ENCODE assay signal across 23 mouse cellular contexts in genomic region chr2:110373186-110373585, GRCm38 (mm10). TPM values are rescaled to one million over a fixed set of nuclear protein-coding genes. Genes with fewer than 3 reads are reported as not detected.
DNase-seq lines count a peak whose midpoint lies in the region; ATAC-seq and TF ChIP-seq lines count a peak whose summit lies in the region.
"Had no signal": no experiment of that assay in that cellular context is flagged by ENCODE, and none has a peak within 500 bp of the region (broad histone marks: within the 10 kb centered on the region; RNA-seq: fewer than 3 reads in every experiment).

No protein-coding gene starts in this region.

- H3K36me3 ChIP-seq in embryonic facial prominence, embryonic 14.5 days (ENCODE audit: control insufficient read depth, insufficient read depth, low read length) = no peaks in the 10 kb centered on the region
- H3K36me3 ChIP-seq in embryonic facial prominence, embryonic 10.5 days (replicated peaks) = no peaks in the 10 kb centered on the region
- H3K36me3 ChIP-seq in lung, embryonic 14.5 days (ENCODE audit: insufficient read depth) = no peaks in the 10 kb centered on the region
- H3K36me3 ChIP-seq in stomach, embryonic 16.5 days (ENCODE audit: control insufficient read depth, insufficient read depth, low read length) = no peaks in the 10 kb centered on the region
- no peaks in the 10 kb centered on the region for H3K36me3 ChIP-seq in stomach, postnatal 0 days (ENCODE audit: control insufficient read depth, insufficient read depth, low read length)
- H3K36me3 ChIP-seq: G1E; heart, embryonic 15.5 days; hindbrain, embryonic 13.5 days had no signal

- no peaks in the 10 kb centered on the region for H3K27me3 ChIP-seq in embryonic facial prominence, embryonic 14.5 days (replicated peaks; ENCODE audit: control insufficient read depth, insufficient read depth, low read length)
- no peaks in the 10 kb centered on the region for H3K27me3 ChIP-seq in embryonic facial prominence, embryonic 10.5 days (replicated peaks; ENCODE audit: low read depth, poor library complexity, severe bottlenecking)
- H3K27me3 ChIP-seq in lung, embryonic 14.5 days (ENCODE audit: insufficient read depth, low read length) = no peaks in the 10 kb centered on the region
- no peaks in the 10 kb centered on the region for H3K27me3 ChIP-seq in stomach, embryonic 16.5 days (ENCODE audit: control insufficient read depth, insufficient read depth, low read length)
- no peaks in the 10 kb centered on the region for H3K27me3 ChIP-seq in stomach, postnatal 0 days (ENCODE audit: control insufficient read depth, insufficient read depth, low read length)
- H3K27me3 ChIP-seq: forebrain, embryonic 13.5 days; heart, embryonic 15.5 days; hindbrain, embryonic 13.5 days had no signal

- DNase-seq in embryonic facial prominence, embryonic 14.5 days (ENCODE audit: low spot score) = peak; percentile 75
- no peak for DNase-seq in embryonic facial prominence, embryonic 10.5 days (ENCODE audit: low spot score)
- DNase-seq in lung, embryonic 14.5 days = peak; percentile 27
- no peak for DNase-seq in lung, adult 18-20 months
- no peak for DNase-seq in stomach, postnatal 0 days (ENCODE audit: low spot score)
- DNase-seq in kidney, postnatal 36 days = no peak
- no peak for DNase-seq in thymus, postnatal 36 days
- DNase-seq: adrenal gland, adult 2 months; adrenal gland, postnatal 25 days; B cell, adult 2 months; cerebellum, adult 2 months; cerebellum, postnatal 10 days; gastrocnemius, postnatal 10 days; heart, adult 2 months; heart, postnatal 14 days had no signal

- ATAC-seq in embryonic facial prominence, embryonic 14.5 days (ENCODE audit: low read depth) = peak; percentile 30; the same call in 1 of the 2 replicates
- no peak for ATAC-seq in lung, embryonic 14.5 days (ENCODE audit: insufficient read depth)
- no peak; the same call in 1 of the 2 replicates for ATAC-seq in stomach, embryonic 16.5 days (ENCODE audit: insufficient read depth, low FRiP score)
- ATAC-seq in stomach, postnatal 0 days (ENCODE audit: low FRiP score, low TSS enrichment) = no peak
- ATAC-seq: CD4-positive, CD25-positive, alpha-beta regulatory T cell, adult 4 months; forebrain, embryonic 13.5 days; hindbrain, postnatal 0 days had no signal

- H3K9me3 ChIP-seq in embryonic facial prominence, embryonic 14.5 days (ENCODE audit: control insufficient read depth, low read length) = no peaks in the 10 kb centered on the region
- no peaks in the 10 kb centered on the region for H3K9me3 ChIP-seq in embryonic facial prominence, embryonic 10.5 days
- H3K9me3 ChIP-seq in lung, embryonic 14.5 days (ENCODE audit: low read depth, low read length) = no peaks in the 10 kb centered on the region
- H3K9me3 ChIP-seq in stomach, embryonic 16.5 days (replicated peaks; ENCODE audit: control insufficient read depth, low read length) = no peaks in the 10 kb centered on the region
- H3K9me3 ChIP-seq in stomach, postnatal 0 days (ENCODE audit: control insufficient read depth, low read length) = no peaks in the 10 kb centered on the region
- H3K9me3 ChIP-seq: forebrain, embryonic 13.5 days; G1E; heart, embryonic 15.5 days; hindbrain, embryonic 13.5 days had no signal

- TF ChIP-seq CTCF in lung, embryonic 14.5 days (IDR thresholded peaks at IDR 0.05; ENCODE audit: low read depth) = no peak
- TF ChIP-seq CTCF in stomach, postnatal 0 days (IDR thresholded peaks at IDR 0.05; ENCODE audit: low read depth) = no peak

- H3K4me3 ChIP-seq in embryonic facial prominence, embryonic 14.5 days (ENCODE audit: low read depth, low read length) = no peak overlapping the region
- H3K4me3 ChIP-seq in embryonic facial prominence, embryonic 10.5 days = no peak overlapping the region
- H3K4me3 ChIP-seq in lung, embryonic 14.5 days (ENCODE audit: low read depth, low read length) = no peak overlapping the region
- H3K4me3 ChIP-seq in stomach, embryonic 16.5 days (replicated peaks; ENCODE audit: low read length) = no peak overlapping the region
- H3K4me3 ChIP-seq in stomach, postnatal 0 days (ENCODE audit: low read depth, low read length) = no peak overlapping the region
- H3K4me3 ChIP-seq: forebrain, embryonic 13.5 days; heart, adult 2 months; heart, embryonic 15.5 days; hindbrain, embryonic 13.5 days had no signal

- 36% methylated on average over 2 of the region's 2 CpGs for WGBS in embryonic facial prominence, embryonic 14.5 days
- WGBS in embryonic facial prominence, embryonic 10.5 days = 53% methylated on average over 2 of the region's 2 CpGs
- WGBS in lung, embryonic 14.5 days = 44% methylated on average over 2 of the region's 2 CpGs
- WGBS in stomach, embryonic 16.5 days = 52% methylated on average over 2 of the region's 2 CpGs
- 51% methylated on average over 2 of the region's 2 CpGs for WGBS in stomach, postnatal 0 days

- no peak overlapping the region for H3K27ac ChIP-seq in embryonic facial prominence, embryonic 14.5 days (replicated peaks; ENCODE audit: low read depth, low read length)
- H3K27ac ChIP-seq in embryonic facial prominence, embryonic 10.5 days (replicated peaks) = no peak overlapping the region
- H3K27ac ChIP-seq in lung, embryonic 14.5 days (ENCODE audit: low read depth) = peak overlapping the region; percentile 18; the same call in 1 of the 2 replicates
- H3K27ac ChIP-seq in stomach, embryonic 16.5 days (ENCODE audit: low read length) = 0 out of 2 replicates have a peak overlapping the region, but pooled peaks have one; percentile 6
- H3K27ac ChIP-seq in stomach, postnatal 0 days (replicated peaks) = no peak overlapping the region
- H3K27ac ChIP-seq: forebrain, embryonic 13.5 days; heart, adult 2 months; heart, embryonic 15.5 days; hindbrain, embryonic 13.5 days; hindbrain, postnatal 0 days had no signal

- no peak overlapping the region for H3K9ac ChIP-seq in embryonic facial prominence, embryonic 14.5 days (ENCODE audit: low read depth, low read length)
- no peak overlapping the region for H3K9ac ChIP-seq in lung, embryonic 14.5 days
- H3K9ac ChIP-seq in stomach, embryonic 16.5 days (ENCODE audit: low read length) = no peak overlapping the region
- H3K9ac ChIP-seq in stomach, postnatal 0 days (ENCODE audit: low read length) = no peak overlapping the region
- H3K9ac ChIP-seq: forebrain, embryonic 13.5 days; heart, embryonic 15.5 days; hindbrain, embryonic 13.5 days had no signal

- peaks cover 3% of the 10 kb centered on the region for H3K4me1 ChIP-seq in embryonic facial prominence, embryonic 14.5 days (ENCODE audit: control insufficient read depth, insufficient read depth, low read length)
- no peaks in the 10 kb centered on the region; the same call in 1 of the 2 replicates for H3K4me1 ChIP-seq in embryonic facial prominence, embryonic 10.5 days
- H3K4me1 ChIP-seq in lung, embryonic 14.5 days (ENCODE audit: insufficient read depth) = no peaks in the 10 kb centered on the region
- H3K4me1 ChIP-seq in stomach, embryonic 16.5 days (ENCODE audit: control insufficient read depth, insufficient read depth, low read length) = no peaks in the 10 kb centered on the region
- H3K4me1 ChIP-seq in stomach, postnatal 0 days (replicated peaks; ENCODE audit: control insufficient read depth, insufficient read depth) = no peaks in the 10 kb centered on the region
- H3K4me1 ChIP-seq: heart, embryonic 15.5 days; hindbrain, embryonic 13.5 days had no signal

- no peak for TF ChIP-seq EP300 in stomach, postnatal 0 days (optimal IDR thresholded peaks at IDR 0.05)

- H3K4me2 ChIP-seq in embryonic facial prominence, embryonic 14.5 days (ENCODE audit: low read depth, low read length) = no peak overlapping the region
- no peak overlapping the region for H3K4me2 ChIP-seq in lung, embryonic 14.5 days
- H3K4me2 ChIP-seq in stomach, embryonic 16.5 days (ENCODE audit: low read depth, low read length) = no peak overlapping the region
- no peak overlapping the region for H3K4me2 ChIP-seq in stomach, postnatal 0 days (replicated peaks; ENCODE audit: low read depth)
- H3K4me2 ChIP-seq: forebrain, embryonic 13.5 days; heart, embryonic 11.5 days; heart, embryonic 15.5 days; hindbrain, embryonic 13.5 days had no signal

RNA-seq across cellular contexts. Expression of gene Fibin, which starts 10.2 kb away (rescaled TPM):
- polyA plus RNA-seq in embryonic facial prominence, embryonic 14.5 days (2014; fragmentation: Nextera tagmentation; extraction: Ambion mirVana) = 119 and 142 TPM in 2 replicates
- polyA plus RNA-seq in embryonic facial prominence, embryonic 10.5 days (2016; fragmentation: Nextera tagmentation; extraction: Ambion mirVana) = 1.7 and 4.7 TPM in 2 replicates
- polyA plus RNA-seq in lung, embryonic 14.5 days (2014; fragmentation: Nextera tagmentation; extraction: Ambion mirVana) = 33.5 and 36.2 TPM in 2 replicates
- 58.1 and 58.4 TPM in 2 replicates for polyA plus RNA-seq in stomach, embryonic 16.5 days (2015; fragmentation: Nextera tagmentation; extraction: Ambion mirVana)
- 42.3 and 47.2 TPM in 2 replicates for polyA plus RNA-seq in stomach, postnatal 0 days (2015; fragmentation: Nextera tagmentation; extraction: Ambion mirVana)
- polyA plus RNA-seq: CD4-positive, CD25-positive, alpha-beta regulatory T cell, adult 4 months; G1E had no signal

RNA-seq across cellular contexts. Expression of gene Bbox1, which starts 58.8 kb away (rescaled TPM):
- polyA plus RNA-seq in embryonic facial prominence, embryonic 14.5 days (2014; fragmentation: Nextera tagmentation; extraction: Ambion mirVana) = 0.92 and 1.2 TPM in 2 replicates
- polyA plus RNA-seq in embryonic facial prominence, embryonic 10.5 days (2016; fragmentation: Nextera tagmentation; extraction: Ambion mirVana) = 0.11 TPM in 1 of 2 replicates, not detected in the other
- polyA plus RNA-seq in lung, embryonic 14.5 days (2014; fragmentation: Nextera tagmentation; extraction: Ambion mirVana) = 0.17 and 0.46 TPM in 2 replicates
- polyA plus RNA-seq in stomach, embryonic 16.5 days (2015; fragmentation: Nextera tagmentation; extraction: Ambion mirVana) = 0.39 and 0.46 TPM in 2 replicates
- polyA plus RNA-seq in stomach, postnatal 0 days (2015; fragmentation: Nextera tagmentation; extraction: Ambion mirVana) = 0.27 and 0.30 TPM in 2 replicates
- polyA plus RNA-seq: adrenal gland, adult 2 months; CD4-positive, CD25-positive, alpha-beta regulatory T cell, adult 4 months; G1E; heart, embryonic 11.5 days; hindbrain, embryonic 13.5 days had no signal

Comparison
In these comparisons a context has a peak if more than half of its experiments do, and no peak if none do; other contexts are left out.
1. DNase-seq: peak in embryonic facial prominence, embryonic 14.5 days (single experiment) and lung, embryonic 14.5 days (single experiment); none in embryonic facial prominence, embryonic 10.5 days (single experiment), lung, adult 18-20 months (0 of 2), stomach, postnatal 0 days (single experiment), kidney, postnatal 36 days (0 of 2) and thymus, postnatal 36 days (0 of 2).
2. H3K27ac ChIP-seq: peak in lung, embryonic 14.5 days (single experiment) and stomach, embryonic 16.5 days (single experiment); none in embryonic facial prominence, embryonic 14.5 days (single experiment), embryonic facial prominence, embryonic 10.5 days (single experiment) and stomach, postnatal 0 days (single experiment).